Mouse (Mus musculus) G1E-ER4 (cell line): Measurements from ENCODE around the gene Atp1a4. TPM values are rescaled to one million over a fixed set of nuclear protein-coding genes. Genes with fewer than 3 reads are reported as not detected.

Experiments used
- GATA1 ChIP-seq: IDR thresholded peaks from one replicate; pipeline ENCODE4 v1.8.0; 2012; ENCODE audit warnings: low read length, inconsistent platforms
- polyA plus RNA-seq: library from polyadenylated mRNA; stranded (reverse); fragments of >175 nt; gene quantifications from 2 replicates; pipeline ENCODE4 v1.2.3, GENCODE M21; 2012

Gene Atp1a4
- polyA plus RNA-seq, 1 experiment, result not detected

DNA sequence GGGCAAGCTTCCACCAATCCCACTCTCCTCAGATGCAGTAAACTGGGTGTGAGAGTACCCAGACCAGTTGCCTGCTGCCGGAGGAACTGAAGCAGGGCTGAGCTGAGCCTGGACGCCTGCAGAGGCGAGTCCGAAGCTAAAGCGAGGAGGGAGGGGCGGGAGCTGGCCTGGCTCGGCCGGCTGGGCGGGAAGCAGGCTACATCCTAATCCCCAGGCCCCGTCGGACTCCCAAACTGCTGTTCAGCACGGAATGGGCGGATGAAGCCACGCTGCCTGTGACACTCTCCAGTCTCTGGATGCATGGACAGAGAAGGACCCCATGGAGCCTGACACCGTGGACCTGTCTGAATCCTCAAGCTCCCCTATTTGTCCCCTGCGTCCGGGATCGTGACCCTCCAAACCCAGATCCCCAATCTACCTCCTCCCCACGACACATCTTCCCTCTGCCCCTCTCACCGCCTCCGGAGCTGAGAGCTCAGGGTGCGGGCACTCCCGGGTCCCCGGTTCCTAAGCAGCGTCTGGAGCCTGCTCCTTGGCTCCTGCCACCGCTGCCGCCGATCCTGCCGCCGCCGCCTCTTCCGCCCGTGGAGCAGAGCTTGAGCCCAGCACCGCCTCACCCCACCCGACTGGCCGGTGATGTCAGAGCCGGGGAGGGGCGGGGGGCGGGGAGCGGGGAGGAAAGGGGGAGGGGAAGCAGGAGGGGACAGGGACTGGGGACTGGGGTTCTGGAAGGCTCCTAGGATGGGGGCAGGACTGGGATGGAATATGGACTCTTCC is 51.9 kb downstream of the Atp1a4 start, which contains the start of gene Pea15a:
Gene Pea15a, minus strand, starts transcription at position 664 of the 777 bp plus-strand sequence.
- TF ChIP-seq GATA1, result no peak

DNA sequence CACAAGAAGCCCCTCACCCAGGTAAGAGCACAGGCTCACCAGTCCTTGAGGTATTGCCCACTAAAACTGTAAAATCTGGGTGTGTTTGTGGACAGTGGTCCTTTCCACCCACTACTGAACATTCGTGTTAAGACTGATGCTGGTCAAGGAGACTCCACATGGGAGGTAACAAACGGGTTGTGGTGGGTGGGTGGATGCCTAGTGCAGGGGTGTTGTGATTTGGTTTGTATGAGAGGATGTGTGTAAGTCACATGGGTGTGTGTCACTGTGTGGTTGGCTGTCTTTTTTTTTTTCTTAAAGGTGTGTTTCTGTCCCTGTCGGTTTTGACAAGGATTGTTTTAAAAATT is 52.5 kb downstream of the Atp1a4 start:
- TF ChIP-seq GATA1, result no peak

DNA sequence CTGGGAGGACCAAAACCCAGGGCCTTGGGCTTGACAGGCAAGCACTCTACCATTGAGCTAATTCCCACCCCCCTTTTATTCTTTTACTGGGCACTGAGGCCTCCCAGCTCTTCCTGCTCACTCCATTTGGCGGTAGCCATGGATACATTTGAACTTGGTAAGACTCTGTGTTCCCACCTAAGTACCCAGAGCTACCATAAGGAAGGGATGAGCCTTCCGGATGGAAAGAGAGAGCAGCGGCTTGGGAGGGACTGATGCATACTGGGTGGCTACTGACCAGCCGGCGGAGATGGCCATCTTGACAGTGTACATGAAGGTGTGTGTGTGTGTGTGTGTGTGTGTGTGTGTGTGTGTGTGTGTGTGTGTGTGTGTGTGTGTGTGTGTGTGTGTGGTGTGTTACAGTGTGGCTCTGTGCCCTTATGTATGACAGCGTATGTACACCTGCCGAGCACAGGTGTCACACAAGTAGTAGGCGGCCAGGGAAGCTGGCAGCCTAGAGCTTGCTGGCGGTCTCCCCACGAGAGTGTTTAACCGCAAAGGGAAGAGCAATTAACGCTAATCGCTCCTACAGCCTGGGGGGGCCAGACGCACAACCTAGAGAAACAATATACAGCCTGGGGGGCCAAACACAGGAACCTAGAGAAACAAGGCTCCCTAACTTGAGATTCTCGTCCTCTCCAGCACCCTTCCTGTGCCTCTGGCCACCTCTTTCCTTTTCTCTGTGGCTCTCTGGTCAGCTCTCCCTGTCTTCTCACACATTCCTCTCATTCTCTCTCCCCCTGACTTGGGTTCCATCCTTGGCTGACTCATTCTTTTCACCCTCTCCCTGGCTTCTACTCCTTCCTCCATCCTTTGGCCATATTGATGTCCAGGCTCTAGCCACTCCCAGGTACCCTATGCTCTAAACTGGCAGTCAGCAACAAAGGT is 53.1 kb downstream of the Atp1a4 start:
- no peak for TF ChIP-seq GATA1

DNA sequence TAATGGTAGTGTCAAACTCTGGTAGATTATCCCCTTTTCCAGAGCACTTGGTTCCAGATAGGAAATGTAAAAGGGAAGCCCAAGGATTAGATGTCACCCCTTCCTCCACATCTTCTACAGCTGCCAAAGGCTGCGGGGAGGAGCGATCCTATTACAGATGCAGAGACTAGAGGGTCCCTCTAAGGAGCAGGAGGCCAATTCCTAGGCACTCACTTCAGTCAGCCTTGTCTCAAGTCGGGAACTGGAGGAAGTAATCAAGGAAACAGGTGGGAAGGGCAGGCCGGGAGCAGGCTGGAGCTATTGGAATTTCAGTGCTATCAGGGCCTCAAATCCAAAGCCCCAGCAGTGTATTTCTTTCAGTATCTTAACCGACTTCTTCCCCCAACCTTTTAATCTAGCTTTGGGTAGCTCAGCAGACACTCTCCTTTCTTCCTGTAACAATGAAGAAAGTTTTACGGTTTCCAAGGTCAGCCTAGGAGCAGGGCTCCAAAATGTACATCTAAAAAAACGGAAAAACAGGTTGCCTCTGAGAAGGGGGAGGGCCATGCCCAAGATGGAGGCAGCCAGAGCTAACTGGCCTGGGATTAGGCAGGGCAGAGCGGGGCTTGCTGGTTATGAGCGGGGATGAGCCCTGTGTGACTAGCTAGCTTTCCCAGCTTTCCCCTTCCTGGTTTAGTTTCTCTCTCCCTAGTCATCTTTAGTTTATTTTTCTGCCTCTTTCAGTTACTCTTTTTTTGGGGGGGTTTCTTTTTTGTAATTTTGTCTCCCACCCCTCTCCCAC is 54.0 kb downstream of the Atp1a4 start:
- TF ChIP-seq GATA1, result no peak

DNA sequence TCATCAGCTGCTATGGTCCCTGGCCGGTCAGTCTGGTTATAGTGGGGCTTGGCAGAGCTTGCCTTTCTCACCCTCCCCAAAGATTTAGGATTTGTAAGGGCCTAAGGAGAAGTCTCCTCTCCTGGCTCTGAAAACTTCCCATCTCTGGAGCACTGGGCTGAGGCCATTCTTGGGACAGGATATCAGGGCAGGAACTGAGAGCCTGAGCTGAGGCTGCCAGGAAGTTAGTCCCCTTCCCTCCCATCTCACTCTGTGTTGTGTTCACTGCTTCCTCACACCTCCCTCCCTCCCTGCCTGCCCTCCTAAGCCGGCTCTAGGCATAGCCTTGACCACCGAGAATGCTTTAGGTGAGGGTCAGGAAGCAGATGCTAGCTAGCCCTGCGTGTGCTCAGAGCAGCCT is 54.6 kb downstream of the Atp1a4 start:
- TF ChIP-seq GATA1, result no peak

DNA sequence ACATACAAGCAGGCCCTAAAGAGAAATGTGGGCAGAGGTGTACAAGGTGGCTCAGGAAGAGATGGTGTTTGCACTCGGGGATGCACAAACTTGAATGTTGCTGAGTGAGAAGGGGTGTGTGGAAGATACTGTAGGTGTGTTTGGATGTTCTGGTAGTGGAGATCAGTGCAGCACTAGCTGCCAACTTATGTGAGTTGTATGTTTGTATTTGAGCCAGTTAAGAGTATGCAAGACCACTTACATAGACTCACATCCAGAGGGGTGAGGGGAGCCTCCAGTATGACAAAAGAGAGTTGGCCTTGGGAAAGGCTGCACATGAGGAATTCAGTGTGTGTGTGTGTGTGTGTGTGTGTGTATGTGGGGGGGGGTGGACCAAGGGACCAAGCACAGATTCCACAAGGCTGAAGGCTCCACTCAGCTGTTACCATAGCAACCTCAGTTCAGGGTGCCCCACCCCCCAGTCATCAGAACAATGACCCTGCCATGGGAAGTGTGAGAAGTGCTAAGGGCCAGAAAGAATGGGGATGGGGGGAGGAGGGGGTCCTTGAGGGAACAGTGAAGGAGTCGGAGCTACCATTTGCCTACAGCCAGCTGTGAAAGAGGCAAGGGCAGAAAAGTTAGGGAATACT is 55.2 kb downstream of the Atp1a4 start:
- no peak for TF ChIP-seq GATA1

DNA sequence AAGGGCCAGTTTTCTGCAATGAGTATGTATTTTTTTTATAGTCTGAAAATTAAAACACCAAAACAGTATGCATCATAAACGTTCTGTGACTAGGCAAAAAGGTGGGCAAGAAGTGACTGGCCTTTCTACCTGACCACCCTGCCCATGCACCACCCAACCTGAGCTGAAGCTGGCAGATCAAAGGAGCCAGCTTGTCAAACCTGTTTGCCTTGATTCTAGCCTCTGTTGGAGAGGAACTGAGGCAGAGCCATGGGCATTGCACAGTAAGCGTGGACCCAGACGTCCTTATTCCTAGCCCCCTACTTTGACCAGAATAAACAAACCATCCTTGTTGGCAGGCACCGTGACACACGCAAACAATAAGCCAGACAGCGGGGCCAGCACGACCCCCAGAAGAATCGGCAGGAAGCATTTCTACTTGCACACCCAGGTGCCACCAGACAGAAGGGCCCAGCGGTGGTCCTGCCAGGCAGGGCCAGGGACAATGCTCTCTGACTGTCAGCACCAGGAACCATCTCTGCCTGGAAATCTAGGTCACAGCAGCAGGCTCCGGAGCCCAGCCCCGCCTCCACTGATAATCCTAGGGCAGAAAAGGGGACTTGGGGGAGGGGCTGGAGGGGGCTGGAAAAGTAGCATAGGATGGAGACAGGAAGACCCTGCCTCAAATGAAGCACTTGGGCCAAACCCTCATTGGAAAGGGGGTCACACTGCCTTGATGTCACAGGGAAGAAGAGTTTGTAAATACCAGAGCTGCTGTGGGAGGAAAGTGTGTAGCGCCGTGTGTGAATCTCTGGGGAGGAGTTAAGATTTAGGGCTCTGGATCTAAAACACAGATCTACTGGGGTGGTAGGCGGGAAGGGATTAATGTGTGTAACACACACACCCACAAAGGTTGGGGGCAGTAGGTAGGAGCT is 56.0 kb downstream of the Atp1a4 start:
- TF ChIP-seq GATA1, result no peak

DNA sequence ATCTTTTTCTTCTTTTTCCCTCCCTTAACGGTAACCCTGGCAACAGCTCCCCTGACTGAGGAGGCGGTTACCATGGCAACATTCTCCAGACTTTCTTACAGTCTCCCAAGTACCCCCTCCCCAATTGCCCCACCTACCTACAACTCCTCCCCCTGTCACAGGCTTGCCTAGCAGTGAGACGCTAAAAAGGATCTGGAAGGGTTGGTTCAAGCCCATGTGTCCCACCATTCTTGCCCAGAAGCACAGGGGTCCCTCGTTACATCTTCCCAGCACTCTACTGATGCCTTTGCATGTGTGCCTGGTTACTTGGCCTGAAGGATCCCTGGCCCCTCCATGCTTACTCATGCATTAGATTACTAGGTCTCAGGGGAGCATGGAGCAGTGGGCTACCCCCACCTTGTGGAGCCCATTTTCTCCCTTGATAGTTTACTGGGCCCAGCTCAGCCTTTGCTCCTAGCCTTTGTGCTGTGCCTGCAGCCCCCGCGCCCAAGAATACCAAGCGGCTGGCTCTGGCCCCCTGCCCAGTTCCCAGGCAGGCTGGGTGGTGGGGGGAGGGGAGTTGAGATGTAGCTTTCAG is 57.3 kb downstream of the Atp1a4 start:
- no peak for TF ChIP-seq GATA1

DNA sequence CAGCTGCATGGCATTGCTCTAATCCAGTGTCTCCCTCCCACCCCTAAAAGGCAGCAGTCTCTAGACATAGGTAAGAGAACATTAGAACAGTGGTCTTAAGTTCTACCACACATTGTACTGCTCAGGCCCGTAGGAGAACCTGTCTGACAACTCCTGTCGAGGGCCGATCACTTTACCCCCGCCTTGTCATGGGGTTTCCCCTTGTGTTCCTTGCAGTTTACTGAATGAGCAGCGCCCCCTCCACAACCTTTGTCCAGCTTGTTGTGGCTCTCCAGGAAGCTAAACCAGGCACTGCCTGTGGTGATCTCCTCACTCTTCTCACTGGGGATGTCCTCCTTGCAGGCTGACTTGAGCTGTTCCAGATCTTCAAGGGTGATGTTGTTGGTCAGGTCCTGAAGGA is 58.1 kb downstream of the Atp1a4 start:
- no peak for TF ChIP-seq GATA1

DNA sequence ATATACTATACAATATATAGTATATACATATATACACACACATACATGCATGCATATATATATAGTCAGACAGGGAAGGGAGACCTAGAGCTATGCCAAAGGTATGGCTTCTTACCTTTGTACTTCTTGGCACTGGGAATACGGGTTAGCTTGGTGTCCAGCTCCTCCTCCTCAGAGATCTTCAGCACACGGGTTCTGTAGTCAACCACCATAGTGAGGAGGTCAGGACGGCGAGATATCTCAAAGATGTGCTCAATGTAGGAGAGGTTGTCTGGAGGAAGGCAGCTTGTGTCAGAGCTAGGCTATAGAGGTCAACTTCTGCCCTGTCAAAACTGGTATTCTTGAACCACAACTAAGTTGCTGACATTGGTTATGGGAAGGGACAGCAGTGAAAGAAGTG is 59.2 kb downstream of the Atp1a4 start:
- TF ChIP-seq GATA1, result no peak

DNA sequence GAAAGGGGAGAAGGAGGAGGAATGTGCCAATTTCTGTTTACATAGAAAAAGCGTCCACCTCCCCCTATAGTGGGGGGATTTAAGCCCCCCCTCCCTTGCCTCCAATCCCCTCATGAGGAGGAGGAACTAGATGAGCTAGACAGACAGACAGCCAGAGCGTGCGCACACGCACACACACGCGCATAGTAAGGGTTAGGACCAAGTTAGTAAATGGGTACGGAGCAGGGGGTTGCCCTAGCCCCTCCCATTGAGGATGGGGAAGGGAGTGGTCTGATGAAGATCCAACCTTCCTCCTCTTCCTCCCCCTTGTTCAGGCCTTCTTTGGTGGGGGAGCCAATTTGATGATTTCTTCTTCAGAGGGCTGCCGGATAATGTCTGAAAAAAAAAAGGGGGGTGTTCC is 59.9 kb downstream of the Atp1a4 start:
- TF ChIP-seq GATA1, result no peak

DNA sequence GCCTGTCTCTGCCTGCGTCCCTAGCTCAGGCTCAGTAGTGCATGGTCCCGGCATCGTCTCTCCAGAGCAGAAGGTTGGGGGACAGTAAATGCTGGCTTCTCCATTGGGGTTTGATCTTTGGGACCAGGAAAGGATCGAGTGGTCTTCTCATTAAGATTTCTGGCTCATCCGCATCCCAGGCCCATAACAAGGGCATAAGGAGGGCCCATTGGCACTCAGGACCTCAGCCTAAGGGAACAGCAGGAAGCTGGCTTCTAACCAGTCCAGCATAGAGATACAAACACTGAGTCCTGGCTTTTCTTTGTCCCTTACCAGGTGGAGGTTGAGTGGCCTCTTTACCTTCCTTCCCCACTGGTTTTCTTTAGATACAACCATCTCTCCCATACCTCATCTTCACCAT is 60.4 kb downstream of the Atp1a4 start:
- no peak for TF ChIP-seq GATA1

DNA sequence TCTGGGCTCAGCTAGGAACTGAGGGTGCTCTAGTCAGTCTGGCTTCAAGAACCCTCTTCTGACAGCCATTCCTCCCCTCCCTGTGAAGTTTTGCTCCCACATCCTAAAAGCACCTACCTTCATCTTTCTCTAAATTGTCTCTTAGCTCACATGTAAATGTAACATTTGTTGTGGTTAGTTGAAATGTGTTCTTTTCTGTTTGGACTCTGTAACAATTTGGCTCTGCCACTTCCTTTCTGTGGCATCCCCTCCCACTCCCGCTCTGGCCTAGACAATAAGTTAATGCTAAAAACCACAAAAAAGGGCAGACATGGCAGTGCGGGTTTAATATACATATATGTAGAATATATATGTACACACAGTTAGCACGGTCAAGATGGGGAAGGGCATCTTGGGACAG is 61.1 kb downstream of the Atp1a4 start:
- TF ChIP-seq GATA1, result no peak

DNA sequence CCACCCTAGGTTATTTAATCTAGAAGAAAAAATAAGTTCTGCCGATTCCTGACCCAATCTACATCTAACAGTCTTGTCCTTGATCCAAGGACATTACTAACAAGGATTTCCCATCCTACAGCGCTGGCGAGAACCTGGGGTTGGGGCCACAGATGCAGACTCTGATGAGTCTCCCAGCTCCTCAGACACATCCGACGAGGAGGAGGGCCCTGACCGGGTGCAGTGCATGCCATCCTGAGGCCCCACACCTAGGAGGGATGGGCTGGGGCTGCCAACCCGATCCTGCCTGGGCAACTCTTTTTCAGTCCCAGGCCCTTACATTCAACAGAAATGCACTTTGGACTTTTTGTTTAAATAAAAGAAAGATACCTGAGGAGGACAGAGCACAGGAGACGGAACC is 63.8 kb downstream of the Atp1a4 start:
- no peak for TF ChIP-seq GATA1
